Mouse (Mus musculus): Measurements from ENCODE around the gene Celf3. TPM values are rescaled to one million over a fixed set of nuclear protein-coding genes. Genes with fewer than 3 reads are reported as not detected.

The Celf3 gene
- polyA plus RNA-seq (2014; fragmentation: Illumina TruSeq; extraction: RNeasy Lipid Tissue Mini Kit (QIAGEN cat#74804); ENCODE audit: low read depth, low replicate concordance), result 1.2 TPM

DNA sequence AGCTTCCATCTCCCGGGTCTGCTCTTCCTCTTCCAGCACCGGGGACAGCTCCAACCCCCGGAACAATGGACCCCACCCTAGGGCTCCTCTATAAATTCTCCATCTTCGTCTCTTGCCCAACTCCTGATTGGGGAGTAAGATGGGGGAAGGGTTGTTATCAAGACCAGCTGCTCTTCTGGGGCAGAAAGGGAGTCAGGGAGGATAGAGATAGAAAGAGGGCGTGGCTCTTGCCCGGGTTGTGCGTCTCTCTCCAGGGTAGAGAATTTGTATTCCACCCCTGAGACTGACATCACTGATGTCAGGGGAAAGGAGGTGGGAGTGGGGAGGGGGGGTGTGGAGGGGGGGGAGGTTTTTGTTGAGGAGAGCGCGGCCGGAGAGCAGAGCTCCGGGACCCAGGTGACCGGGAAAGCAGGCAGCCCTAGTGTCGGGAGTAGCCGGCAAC lies at the start of gene Celf3:
Gene Celf3 (plus strand): TSS at position 315 of the 442 bp plus-strand sequence.

DNA sequence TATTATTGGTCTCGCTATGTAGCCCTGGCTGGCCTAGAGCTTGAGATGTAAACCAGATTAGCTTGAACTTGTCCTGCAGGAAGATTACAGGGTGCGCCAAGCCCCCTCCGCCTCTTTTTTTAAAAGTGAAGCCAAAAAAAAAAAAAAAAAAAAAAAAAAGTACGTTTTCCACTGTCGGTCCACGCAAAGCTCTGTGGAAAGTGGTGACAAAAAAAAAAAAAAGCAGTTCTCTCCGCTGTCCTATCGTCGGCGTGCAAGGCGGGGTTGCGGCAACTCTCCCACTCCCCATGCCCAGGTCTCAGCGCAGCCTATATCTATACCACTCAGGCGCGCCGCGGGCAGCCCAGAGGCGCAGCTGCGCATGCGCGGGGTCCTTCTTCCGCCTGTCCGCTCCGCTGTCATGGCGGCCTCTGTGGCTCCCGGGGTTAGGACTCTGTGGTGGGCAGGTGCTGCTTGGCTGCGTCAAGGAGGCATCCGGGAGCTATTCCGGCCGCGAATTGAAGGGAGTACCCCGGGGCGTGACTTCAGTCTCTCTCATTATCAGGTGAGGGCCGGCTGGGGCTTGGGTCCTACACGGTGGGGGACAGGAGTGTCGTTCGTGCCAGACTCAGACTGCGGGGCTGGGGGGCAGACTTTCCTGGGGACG lies 35.0 kb upstream of the Celf3 start, which contains the start of gene Mrpl9:
Gene Mrpl9 (plus strand): TSS at position 368 of the 646 bp plus-strand sequence.

DNA sequence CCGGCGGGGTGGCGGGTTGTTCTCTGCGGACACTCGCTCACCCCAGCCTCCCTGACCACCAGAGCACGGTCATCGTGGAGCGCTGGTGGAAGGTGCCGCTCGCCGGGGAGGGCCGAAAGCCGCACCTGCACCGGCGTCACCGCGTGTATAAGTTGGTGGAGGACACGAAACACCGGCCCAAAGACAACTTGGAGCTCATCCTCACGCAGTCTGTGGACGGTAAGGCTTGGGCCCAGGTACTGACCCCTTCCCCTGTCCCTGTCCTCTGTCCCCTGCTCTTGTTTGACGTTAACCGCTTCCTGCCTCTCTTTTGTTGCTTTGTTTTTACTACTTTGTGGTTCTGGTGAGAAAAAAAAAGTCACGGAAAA lies 34.5 kb upstream of the Celf3 start, which contains the start of gene Oaz3:
Gene Oaz3 (minus strand): TSS at position 319 of the 368 bp plus-strand sequence.

DNA sequence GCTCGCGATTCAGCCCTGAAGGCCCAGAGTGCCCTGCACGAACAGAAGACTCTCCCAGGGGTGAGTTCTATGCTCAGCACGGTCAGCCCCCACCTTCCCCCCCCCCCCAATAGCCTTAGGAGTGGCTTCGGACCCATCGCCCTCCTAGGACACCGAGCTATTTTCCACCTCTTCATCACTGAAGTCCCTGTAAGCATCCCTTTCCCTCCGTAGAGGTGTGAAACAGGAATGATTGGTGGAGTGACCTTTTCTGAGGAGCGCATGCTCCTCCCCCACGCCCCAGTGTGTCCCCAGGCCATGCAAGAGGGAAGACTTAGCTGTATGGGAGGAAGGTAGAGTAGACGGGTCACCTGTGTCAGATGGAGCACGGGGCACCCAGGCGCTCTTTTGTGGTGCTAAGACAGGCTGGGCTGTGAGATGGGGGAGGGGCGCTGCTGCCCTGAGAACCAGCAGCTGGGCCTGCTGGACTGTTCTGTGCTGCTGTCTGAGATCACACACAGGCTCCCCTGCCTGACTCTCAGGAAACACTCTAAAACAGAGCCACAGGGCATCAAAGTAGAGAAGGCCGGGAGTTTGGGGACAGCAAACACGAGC lies 2.3 kb downstream of the Celf3 start, which contains the start of gene Riiad1:
Gene Riiad1 (minus strand): TSS at position 51 of the 594 bp plus-strand sequence.

Other genes starting within 250 kb of the Celf3 start
- not detected for gene Gm4778, start 214.3 kb upstream of the Celf3 start, polyA plus RNA-seq (2014; fragmentation: Illumina TruSeq; extraction: RNeasy Lipid Tissue Mini Kit (QIAGEN cat#74804); ENCODE audit: low read depth, low replicate concordance)
- 17.6 TPM for gene Them4, start 168.2 kb upstream of the Celf3 start, polyA plus RNA-seq (2014; fragmentation: Illumina TruSeq; extraction: RNeasy Lipid Tissue Mini Kit (QIAGEN cat#74804); ENCODE audit: low read depth, low replicate concordance)
- not detected for gene Them5, start 136.2 kb upstream of the Celf3 start, polyA plus RNA-seq (2014; fragmentation: Illumina TruSeq; extraction: RNeasy Lipid Tissue Mini Kit (QIAGEN cat#74804); ENCODE audit: low read depth, low replicate concordance)
- 0.50 TPM for gene C2cd4d, start 115.9 kb upstream of the Celf3 start, polyA plus RNA-seq (2014; fragmentation: Illumina TruSeq; extraction: RNeasy Lipid Tissue Mini Kit (QIAGEN cat#74804); ENCODE audit: low read depth, low replicate concordance)
- 22.9 TPM for gene Rorc, start 105.5 kb upstream of the Celf3 start, polyA plus RNA-seq (2014; fragmentation: Illumina TruSeq; extraction: RNeasy Lipid Tissue Mini Kit (QIAGEN cat#74804); ENCODE audit: low read depth, low replicate concordance)
- gene Lingo4, start 79.8 kb upstream of the Celf3 start, polyA plus RNA-seq (2014; fragmentation: Illumina TruSeq; extraction: RNeasy Lipid Tissue Mini Kit (QIAGEN cat#74804); ENCODE audit: low read depth, low replicate concordance), result 0.15 TPM
- gene Tdrkh, start 65.0 kb upstream of the Celf3 start, polyA plus RNA-seq (2014; fragmentation: Illumina TruSeq; extraction: RNeasy Lipid Tissue Mini Kit (QIAGEN cat#74804); ENCODE audit: low read depth, low replicate concordance), result 12.5 TPM
- gene Mrpl9, start 35.0 kb upstream of the Celf3 start, polyA plus RNA-seq (2014; fragmentation: Illumina TruSeq; extraction: RNeasy Lipid Tissue Mini Kit (QIAGEN cat#74804); ENCODE audit: low read depth, low replicate concordance), result 50.4 TPM
- 92.2 TPM for gene Oaz3, start 34.4 kb upstream of the Celf3 start, polyA plus RNA-seq (2014; fragmentation: Illumina TruSeq; extraction: RNeasy Lipid Tissue Mini Kit (QIAGEN cat#74804); ENCODE audit: low read depth, low replicate concordance)
- 6.2 TPM for gene Riiad1, start 2.0 kb downstream of the Celf3 start, polyA plus RNA-seq (2014; fragmentation: Illumina TruSeq; extraction: RNeasy Lipid Tissue Mini Kit (QIAGEN cat#74804); ENCODE audit: low read depth, low replicate concordance)
- gene Snx27, start 104.4 kb downstream of the Celf3 start, polyA plus RNA-seq (2014; fragmentation: Illumina TruSeq; extraction: RNeasy Lipid Tissue Mini Kit (QIAGEN cat#74804); ENCODE audit: low read depth, low replicate concordance), result 17.9 TPM
- not detected for gene Gm10972, start 164.8 kb downstream of the Celf3 start, polyA plus RNA-seq (2014; fragmentation: Illumina TruSeq; extraction: RNeasy Lipid Tissue Mini Kit (QIAGEN cat#74804); ENCODE audit: low read depth, low replicate concordance)
- 13.2 TPM for gene Tuft1, start 180.6 kb downstream of the Celf3 start, polyA plus RNA-seq (2014; fragmentation: Illumina TruSeq; extraction: RNeasy Lipid Tissue Mini Kit (QIAGEN cat#74804); ENCODE audit: low read depth, low replicate concordance)
- gene Selenbp2, start 215.3 kb downstream of the Celf3 start, polyA plus RNA-seq (2014; fragmentation: Illumina TruSeq; extraction: RNeasy Lipid Tissue Mini Kit (QIAGEN cat#74804); ENCODE audit: low read depth, low replicate concordance), result 3.5 TPM